Mouse (Mus musculus): Measurements from ENCODE around the gene Hcrtr2.

Gene Hcrtr2

GRCm38 (mm10) chr9:76235945-76236503 lies 87.6 kb downstream of the Hcrtr2 start:
- peak; percentile 8 to 20 for DNase-seq (ENCODE audit: low spot score in 2 of 2)

- DNase-seq (ENCODE audit: low spot score in 2 of 2): no peak
These were observed 88.8 kb downstream of the Hcrtr2 start for GRCm38 (mm10) chr9:76234899-76235298.

GRCm38 (mm10) chr9:76230400-76230799 lies 93.3 kb downstream of the Hcrtr2 start:
- DNase-seq (ENCODE audit: low spot score in 2 of 2): peak in 1 of 2 experiments; percentile 16

GRCm38 (mm10) chr9:76217178-76217975 lies 106.3 kb downstream of the Hcrtr2 start:
- no peak for DNase-seq (ENCODE audit: low spot score in 2 of 2)

- no peak for DNase-seq (ENCODE audit: low spot score in 2 of 2)
These were observed 109.0 kb downstream of the Hcrtr2 start for GRCm38 (mm10) chr9:76214678-76215077.

- DNase-seq (ENCODE audit: low spot score in 2 of 2): no peak
These were observed 110.1 kb downstream of the Hcrtr2 start, which contains the start of gene Gfral for GRCm38 (mm10) chr9:76213557-76213956. TSS of gene Gfral (minus strand) at chr9:76213657.

GRCm38 (mm10) chr9:76196917-76197316 lies 126.7 kb downstream of the Hcrtr2 start:
- no peak for DNase-seq (ENCODE audit: low spot score in 2 of 2)

- DNase-seq (ENCODE audit: low spot score in 2 of 2): no peak
These were observed 144.4 kb downstream of the Hcrtr2 start for GRCm38 (mm10) chr9:76179221-76179620.
